Mouse (Mus musculus) gastrocnemius, postnatal 36 days (tissue): ENCODE measurements around the gene Bbox1. TPM values are rescaled to one million over a fixed set of nuclear protein-coding genes. Genes with fewer than 3 reads are reported as not detected.

Source experiments
- DNase-seq, 2 experiments: peaks; one replicate each; pipeline ENCODE4 v3.0.0; 2022
- intact Hi-C: fragments of 180-260 bp; cut with DNase I; formaldehyde crosslinking; loops from one replicate; pipeline ENCODE4 v1.15.1; 2025
- long read RNA-seq, 2 experiments: library from polyadenylated mRNA; stranded (forward); transcript quantifications; one replicate each; pipeline ENCODE4 v2.0.0; 2021
- total RNA-seq, 2 experiments: library from RNA; stranded (reverse); gene quantifications; 2 replicates each; pipeline ENCODE4 v1.2.3; 2021

Gene Bbox1
- under 1 TPM in 1 of 2 experiments, not detected in 1; 0.23 TPM for total RNA-seq
- long read RNA-seq, experiment 1, result 0 reads
- long read RNA-seq, experiment 2, result 0 reads

- DNase-seq, result no peak
- intact Hi-C loops, result no loop called here
Measured at GRCm38 (mm10) chr2:110314509-110315155, at the start of gene Bbox1. TSS of gene Bbox1 (minus strand) at chr2:110314560.

GRCm38 (mm10) chr2:110363855-110364254 is 49.5 kb upstream of the Bbox1 start:
- intact Hi-C loops, result loop anchor here (5.0 kb wide), 1 partner anchor 132 kb away; no protein-coding TSS in a partner anchor
- no peak for DNase-seq

GRCm38 (mm10) chr2:110362432-110363283 is 48.3 kb upstream of the Bbox1 start, which contains the start of gene Fibin:
TSS of gene Fibin (minus strand) at chr2:110363183.
- intact Hi-C loops, result loop anchor here (5.0 kb wide), 1 partner anchor 130 kb away; no protein-coding TSS in a partner anchor
- peak; percentile 51 to 65 for DNase-seq

GRCm38 (mm10) chr2:110353302-110353970 is 39.1 kb upstream of the Bbox1 start:
- no peak for DNase-seq
- intact Hi-C loops, result no loop called here

- intact Hi-C loops, result no loop called here
- DNase-seq, result no peak
Measured at GRCm38 (mm10) chr2:110351843-110352251, 37.5 kb upstream of the Bbox1 start.

GRCm38 (mm10) chr2:110351406-110351805 is 37.0 kb upstream of the Bbox1 start:
- no peak for DNase-seq
- intact Hi-C loops, result no loop called here

GRCm38 (mm10) chr2:110328953-110329352 is 14.6 kb upstream of the Bbox1 start:
- intact Hi-C loops, result no loop called here
- DNase-seq, result no peak

GRCm38 (mm10) chr2:110319949-110320348 is 5.6 kb upstream of the Bbox1 start:
- no peak for DNase-seq
- intact Hi-C loops, result no loop called here

- DNase-seq, result no peak
- intact Hi-C loops, result no loop called here
Measured at GRCm38 (mm10) chr2:110319266-110319665, 4.9 kb upstream of the Bbox1 start.

GRCm38 (mm10) chr2:110318719-110319118 is 4.4 kb upstream of the Bbox1 start:
- intact Hi-C loops, result no loop called here

GRCm38 (mm10) chr2:110316116-110316883 is 1.9 kb upstream of the Bbox1 start:
- intact Hi-C loops, result no loop called here
- no peak for DNase-seq

More at GRCm38 (mm10) chr2:110318719-110319118, 4.4 kb upstream of the Bbox1 start:
- DNase-seq, result no peak

- intact Hi-C loops, result no loop called here
- no peak for DNase-seq
Measured at GRCm38 (mm10) chr2:110314074-110314473, 286 bp downstream of the Bbox1 start.

GRCm38 (mm10) chr2:110313305-110313824 is 995 bp downstream of the Bbox1 start:
- intact Hi-C loops, result no loop called here
- no peak for DNase-seq

GRCm38 (mm10) chr2:110305358-110306283 is 8.7 kb downstream of the Bbox1 start:
- intact Hi-C loops, result no loop called here
- DNase-seq, result no peak

GRCm38 (mm10) chr2:110302261-110302660 is 12.1 kb downstream of the Bbox1 start:
- DNase-seq, result no peak
- intact Hi-C loops, result no loop called here

GRCm38 (mm10) chr2:110301314-110301713 is 13.0 kb downstream of the Bbox1 start:
- DNase-seq, result no peak

GRCm38 (mm10) chr2:110294927-110295326 is 19.4 kb downstream of the Bbox1 start:
- no peak for DNase-seq
- intact Hi-C loops, result no loop called here

More at GRCm38 (mm10) chr2:110301314-110301713, 13.0 kb downstream of the Bbox1 start:
- intact Hi-C loops, result no loop called here

GRCm38 (mm10) chr2:110287959-110288358 is 26.4 kb downstream of the Bbox1 start:
- intact Hi-C loops, result no loop called here

More at GRCm38 (mm10) chr2:110287959-110288358, 26.4 kb downstream of the Bbox1 start:
- DNase-seq, result no peak
